Mouse (Mus musculus): ENCODE data around the gene Prpsap2. TPM values are rescaled to one million over a fixed set of nuclear protein-coding genes. Genes with fewer than 3 reads are reported as not detected.
A peak's percentile ranks its signal among the peaks of the same experiment; 100 is the strongest.
"Not testable (repeated sequence)": the region's sequence is repeated elsewhere in the genome, so short reads cannot be mapped to it uniquely, and the experiment has no call there.

Gene Prpsap2
- total RNA-seq (2014; rRNA removed): 12.6 and 13.5 TPM in 2 replicates
- 6.0 and 6.6 TPM in 2 replicates for polyA plus RNA-seq (2012; rRNA removed)

- Histone ChIP-seq H3K27me3 (ENCODE audit: control insufficient read depth, insufficient read depth, low read length) (no peaks in the 10 kb centered on the region), H3K4me1 (ENCODE audit: control insufficient read depth, insufficient read depth, low read length) (no peaks in the 10 kb centered on the region; the same call in 1 of the 2 replicates), H3K9ac (ENCODE audit: low read depth, low read length) (peak within 1 kb of the TSS; percentile 85), H3K36me3 (ENCODE audit: control insufficient read depth, insufficient read depth, low read length) (no peaks in the 10 kb centered on the region), H3K79me2 (ENCODE audit: control insufficient read depth, insufficient read depth, low read length) (peaks cover 6% of the 10 kb centered on the region; the same call in 1 of the 2 replicates), H3K27ac (replicated peaks; ENCODE audit: insufficient read depth, low read depth, low read length) (peak within 1 kb of the TSS; percentile 68), H3K4me3 (ENCODE audit: insufficient read depth, low read depth, low read length) (peak within 1 kb of the TSS; percentile 70)
- peak; percentile 82 for DNase-seq (ENCODE audit: extremely low read depth, low read depth, low spot score)
- under 1% methylated on average over 51 of the region's 51 CpGs for WGBS
- TF ChIP-seq CTCF (IDR thresholded peaks at IDR 0.05; ENCODE audit: low read depth, low read length): no peak
- TF ChIP-seq POLR2A (IDR thresholded peaks at IDR 0.05; ENCODE audit: extremely low read depth, insufficient read depth, low read length): peak; percentile 76; the same call in 1 of the 2 replicates
Measured at GRCm38 (mm10) chr11:61761584-61762407, at the start of gene Prpsap2. Prpsap2 (minus strand) TSS chr11:61762088.

GRCm38 (mm10) chr11:61809793-61810192 is 47.9 kb upstream of the Prpsap2 start:
- H3K27me3 ChIP-seq (ENCODE audit: control insufficient read depth, insufficient read depth, low read length): no peaks in the 10 kb centered on the region
- H3K4me1 ChIP-seq (ENCODE audit: control insufficient read depth, insufficient read depth, low read length): no peaks in the 10 kb centered on the region
- no peak for DNase-seq (ENCODE audit: extremely low read depth, low read depth, low spot score)
- 72% methylated on average over 4 of the region's 4 CpGs for WGBS
- H3K27ac ChIP-seq (replicated peaks; ENCODE audit: insufficient read depth, low read depth, low read length): no peak overlapping the region
- H3K79me2 ChIP-seq (ENCODE audit: control insufficient read depth, insufficient read depth, low read length): no peaks in the 10 kb centered on the region
- no peak overlapping the region for H3K4me3 ChIP-seq (ENCODE audit: insufficient read depth, low read depth, low read length)
- peaks cover 68% of the 10 kb centered on the region for H3K36me3 ChIP-seq (ENCODE audit: control insufficient read depth, insufficient read depth, low read length)
- no peak overlapping the region for H3K9ac ChIP-seq (ENCODE audit: low read depth, low read length)
- TF ChIP-seq CTCF (IDR thresholded peaks at IDR 0.05; ENCODE audit: low read depth, low read length): no peak
- TF ChIP-seq POLR2A (IDR thresholded peaks at IDR 0.05; ENCODE audit: extremely low read depth, insufficient read depth, low read length): no peak

GRCm38 (mm10) chr11:61808551-61809117 is 46.7 kb upstream of the Prpsap2 start:
- no peak overlapping the region for H3K9ac ChIP-seq (ENCODE audit: low read depth, low read length)
- H3K79me2 ChIP-seq (ENCODE audit: control insufficient read depth, insufficient read depth, low read length): no peaks in the 10 kb centered on the region
- WGBS: 85% methylated on average over 2 of the region's 2 CpGs
- no peak for DNase-seq (ENCODE audit: extremely low read depth, low read depth, low spot score)
- H3K36me3 ChIP-seq (ENCODE audit: control insufficient read depth, insufficient read depth, low read length): peaks cover 62% of the 10 kb centered on the region
- no peaks in the 10 kb centered on the region for H3K4me1 ChIP-seq (ENCODE audit: control insufficient read depth, insufficient read depth, low read length)
- no peaks in the 10 kb centered on the region for H3K27me3 ChIP-seq (ENCODE audit: control insufficient read depth, insufficient read depth, low read length)
- TF ChIP-seq CTCF (IDR thresholded peaks at IDR 0.05; ENCODE audit: low read depth, low read length) (no peak), POLR2A (IDR thresholded peaks at IDR 0.05; ENCODE audit: extremely low read depth, insufficient read depth, low read length) (no peak)
- no peak overlapping the region for H3K4me3 ChIP-seq (ENCODE audit: insufficient read depth, low read depth, low read length)
- no peak overlapping the region for H3K27ac ChIP-seq (replicated peaks; ENCODE audit: insufficient read depth, low read depth, low read length)

DNA sequence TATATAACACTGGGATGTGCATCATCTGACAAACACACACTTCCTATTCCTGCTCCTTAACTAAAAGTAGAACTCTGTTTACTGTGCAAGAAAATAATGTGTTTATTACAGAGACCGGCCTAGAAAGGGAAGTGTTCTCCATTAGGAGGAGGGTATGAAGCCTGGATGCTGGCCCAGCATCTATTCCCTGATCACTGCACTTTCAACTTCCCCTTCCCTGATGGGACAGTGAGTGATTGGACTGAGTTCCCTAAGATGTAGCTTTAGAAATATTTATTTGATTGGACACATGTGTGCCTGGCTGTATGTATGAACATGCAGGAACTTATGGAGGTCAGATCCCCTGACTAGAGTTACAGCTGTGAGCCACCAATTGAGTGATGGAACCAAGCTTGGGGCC is 31.6 kb upstream of the Prpsap2 start:
- no peak overlapping the region for H3K9ac ChIP-seq (ENCODE audit: low read depth, low read length)
- peaks cover 54% of the 10 kb centered on the region for H3K36me3 ChIP-seq (ENCODE audit: control insufficient read depth, insufficient read depth, low read length)
- DNase-seq (ENCODE audit: extremely low read depth, low read depth, low spot score): peak; percentile 49
- WGBS: 83% methylated on average over 1 of the region's 1 CpGs
- no peak overlapping the region for H3K4me3 ChIP-seq (ENCODE audit: insufficient read depth, low read depth, low read length)
- no peaks in the 10 kb centered on the region for H3K27me3 ChIP-seq (ENCODE audit: control insufficient read depth, insufficient read depth, low read length)
- H3K79me2 ChIP-seq (ENCODE audit: control insufficient read depth, insufficient read depth, low read length): no peaks in the 10 kb centered on the region
- TF ChIP-seq POLR2A (IDR thresholded peaks at IDR 0.05; ENCODE audit: extremely low read depth, insufficient read depth, low read length) (no peak), CTCF (IDR thresholded peaks at IDR 0.05; ENCODE audit: low read depth, low read length) (no peak)
- H3K4me1 ChIP-seq (ENCODE audit: control insufficient read depth, insufficient read depth, low read length): no peaks in the 10 kb centered on the region
- no peak overlapping the region for H3K27ac ChIP-seq (replicated peaks; ENCODE audit: insufficient read depth, low read depth, low read length)

DNA sequence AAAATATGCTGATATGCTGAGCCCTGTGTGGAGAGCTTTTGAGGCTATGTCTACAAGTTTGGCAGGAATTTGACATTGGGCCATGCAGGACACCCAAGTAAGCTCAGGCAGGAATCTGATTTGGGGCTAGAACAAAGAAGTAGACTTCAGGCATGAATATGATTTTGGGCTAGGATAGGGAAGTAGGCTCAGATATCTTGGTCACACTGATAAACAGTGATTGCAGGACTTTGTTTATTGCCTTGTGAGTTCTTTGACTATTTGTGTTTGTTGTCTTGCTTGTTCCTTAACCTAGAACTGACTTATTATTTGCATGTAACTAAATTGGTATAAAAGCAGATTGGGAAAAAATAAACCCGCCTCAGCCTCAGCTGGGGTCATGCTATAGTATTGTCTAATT is 26.7 kb upstream of the Prpsap2 start:
- no peak overlapping the region for H3K4me3 ChIP-seq (ENCODE audit: insufficient read depth, low read depth, low read length)
- 100% methylated on average over 1 of the region's 1 CpGs for WGBS
- no peak overlapping the region for H3K27ac ChIP-seq (replicated peaks; ENCODE audit: insufficient read depth, low read depth, low read length)
- no peak for TF ChIP-seq POLR2A (IDR thresholded peaks at IDR 0.05; ENCODE audit: extremely low read depth, insufficient read depth, low read length)
- no peak for TF ChIP-seq CTCF (IDR thresholded peaks at IDR 0.05; ENCODE audit: low read depth, low read length)
- no peaks in the 10 kb centered on the region for H3K27me3 ChIP-seq (ENCODE audit: control insufficient read depth, insufficient read depth, low read length)
- no peaks in the 10 kb centered on the region for H3K4me1 ChIP-seq (ENCODE audit: control insufficient read depth, insufficient read depth, low read length)
- H3K36me3 ChIP-seq (ENCODE audit: control insufficient read depth, insufficient read depth, low read length): peaks cover 61% of the 10 kb centered on the region
- DNase-seq (ENCODE audit: extremely low read depth, low read depth, low spot score): no peak
- H3K9ac ChIP-seq (ENCODE audit: low read depth, low read length): no peak overlapping the region
- H3K79me2 ChIP-seq (ENCODE audit: control insufficient read depth, insufficient read depth, low read length): no peaks in the 10 kb centered on the region

- peaks cover 61% of the 10 kb centered on the region for H3K36me3 ChIP-seq (ENCODE audit: control insufficient read depth, insufficient read depth, low read length)
- H3K4me1 ChIP-seq (ENCODE audit: control insufficient read depth, insufficient read depth, low read length); H3K27ac ChIP-seq (replicated peaks; ENCODE audit: insufficient read depth, low read depth, low read length); H3K79me2 ChIP-seq (ENCODE audit: control insufficient read depth, insufficient read depth, low read length); DNase-seq (ENCODE audit: extremely low read depth, low read depth, low spot score); H3K27me3 ChIP-seq (ENCODE audit: control insufficient read depth, insufficient read depth, low read length); H3K4me3 ChIP-seq (ENCODE audit: insufficient read depth, low read depth, low read length); H3K9ac ChIP-seq (ENCODE audit: low read depth, low read length): not testable (repeated sequence)
- 100% methylated on average over 3 of the region's 3 CpGs for WGBS
Measured at GRCm38 (mm10) chr11:61782526-61782925, 20.6 kb upstream of the Prpsap2 start.
